Mouse (Mus musculus) lung, adult 2 months (tissue): ENCODE measurements around the gene Wee1.

ENCODE experiments used
- CTCF ChIP-seq: fragments of 200-500 bp; IDR thresholded peaks from 2 replicates; pipeline ENCODE4 v1.5.1; 2011; ENCODE audit warnings: mild to moderate bottlenecking, low read length, control low read depth; ENCODE audit not compliant: insufficient read depth
- POLR2A ChIP-seq: fragments of 200-500 bp; IDR thresholded peaks from 2 replicates; pipeline ENCODE4 v1.6.1; 2011; ENCODE audit warnings: low read depth, mild to moderate bottlenecking, control low read depth, low read length, borderline replicate concordance; ENCODE audit errors: extremely low read depth

DNA sequence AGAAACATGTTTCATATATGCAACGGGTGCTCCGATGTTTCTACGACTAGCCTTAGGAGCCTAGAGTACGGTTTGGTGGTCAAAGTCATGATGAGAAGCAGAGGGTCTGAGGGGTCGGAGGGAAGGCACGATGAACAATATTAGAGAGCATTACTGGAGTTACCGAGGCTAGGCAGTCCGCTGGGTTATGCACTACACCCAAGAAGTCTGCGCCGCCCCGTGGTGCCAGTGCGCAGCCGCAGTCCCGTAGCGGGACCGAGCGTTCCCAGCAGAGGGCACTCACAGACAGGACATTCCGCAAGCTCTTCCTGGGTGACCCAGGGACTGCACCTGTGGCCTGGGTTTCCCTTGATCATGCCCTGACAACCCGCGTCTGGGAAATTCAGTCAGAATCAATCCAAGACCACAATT lies 42.9 kb downstream of the Wee1 start:
- TF ChIP-seq CTCF (peak; percentile 95), POLR2A (peak; percentile 75; the same call in 1 of the 2 replicates)
